Mouse (Mus musculus) layer of hippocampus, postnatal 14 days (tissue): ENCODE results near the gene Efcc1. TPM values are rescaled to one million over a fixed set of nuclear protein-coding genes. Genes with fewer than 3 reads are reported as not detected.

Source experiments
- DNase-seq, 2 experiments: peaks; one replicate each; pipeline ENCODE4 v3.0.0; 2021 to 2022; ENCODE audit warnings: low spot score in 2 of 2, mixed read lengths in 1 of 2
- long read RNA-seq, 2 experiments: library from polyadenylated mRNA; stranded (forward); transcript quantifications; one replicate each; pipeline ENCODE4 v2.0.0; 2021
- total RNA-seq, 2 experiments: library from RNA; stranded (reverse); gene quantifications; 2 replicates each; pipeline ENCODE4 v1.2.3; 2021

Efcc1 gene
- 1 to 10 TPM; 4.1 to 5.0 TPM for total RNA-seq
- long read RNA-seq, experiment 1, partial matches to known transcripts, result 0 of 1 reads
- long read RNA-seq, experiment 1, other reads (novel, unspliced or antisense), result 1 of 1 reads
- long read RNA-seq, experiment 2, partial matches to known transcripts, result 0 of 4 reads
- long read RNA-seq, experiment 2, other reads (novel, unspliced or antisense), result 0 of 4 reads

DNA sequence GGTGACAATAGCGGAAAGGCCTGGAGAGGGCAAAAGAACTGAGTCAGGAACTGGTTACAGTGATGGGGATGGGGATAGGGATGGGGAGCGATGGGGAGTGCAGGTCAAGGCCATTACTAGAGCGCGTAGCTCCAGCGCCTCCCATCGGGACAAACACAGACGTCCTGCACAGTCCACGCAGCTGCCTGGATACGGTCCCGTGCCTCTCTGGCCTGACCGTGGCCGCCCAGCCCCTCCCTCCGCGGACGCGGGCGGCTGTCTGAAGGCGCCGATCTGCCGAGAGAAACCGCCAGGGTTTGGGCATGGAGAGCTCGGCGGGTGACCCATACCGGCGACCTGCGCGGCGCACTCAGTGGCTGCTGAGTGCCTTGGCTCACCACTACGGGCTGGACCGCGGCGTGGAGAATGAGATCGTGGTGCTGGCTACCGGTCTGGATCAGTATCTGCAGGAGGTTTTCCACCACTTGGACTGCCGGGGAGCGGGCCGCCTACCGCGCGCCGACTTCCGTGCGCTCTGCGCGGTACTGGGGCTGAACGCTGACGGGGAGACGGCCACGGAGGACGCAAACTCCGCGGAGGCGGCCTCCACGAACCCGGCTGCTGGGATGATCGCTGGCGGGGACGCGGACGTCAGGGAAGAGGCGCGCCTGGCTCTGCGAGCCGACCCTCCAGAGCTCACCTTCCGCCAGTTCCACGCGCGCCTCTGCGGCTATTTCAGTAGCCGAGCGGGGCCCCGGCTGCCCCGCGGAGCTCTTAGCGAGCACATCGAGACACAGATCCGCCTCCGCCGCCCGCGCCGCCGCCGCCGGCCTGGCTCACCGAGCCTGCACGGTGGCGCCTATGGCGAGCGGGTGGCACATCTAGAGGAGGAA lies at the start of gene Efcc1:
Efcc1 (plus strand) TSS at position 279 of the 872 bp plus-strand sequence.
- peak; percentile 30 to 47 for DNase-seq

DNA sequence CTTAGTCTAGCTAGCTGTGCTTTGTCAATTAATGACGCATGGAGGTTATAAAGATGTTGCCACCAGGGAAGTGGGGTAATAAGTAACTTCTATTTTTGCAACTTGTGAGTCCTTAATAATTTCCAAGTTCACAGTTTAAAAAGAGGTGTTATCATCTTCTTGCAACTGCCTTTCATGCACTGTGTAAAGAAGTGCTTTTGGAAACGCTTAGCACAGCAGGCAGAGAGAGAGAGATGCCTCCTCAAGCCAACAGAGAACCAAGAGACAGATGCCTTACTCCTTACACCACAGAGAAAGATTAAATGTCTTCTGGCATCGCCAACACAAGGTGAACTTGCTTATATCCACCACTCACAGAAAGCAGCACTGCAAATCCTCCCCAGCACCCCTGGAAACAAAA lies 34.7 kb upstream of the Efcc1 start:
- no peak for DNase-seq

DNA sequence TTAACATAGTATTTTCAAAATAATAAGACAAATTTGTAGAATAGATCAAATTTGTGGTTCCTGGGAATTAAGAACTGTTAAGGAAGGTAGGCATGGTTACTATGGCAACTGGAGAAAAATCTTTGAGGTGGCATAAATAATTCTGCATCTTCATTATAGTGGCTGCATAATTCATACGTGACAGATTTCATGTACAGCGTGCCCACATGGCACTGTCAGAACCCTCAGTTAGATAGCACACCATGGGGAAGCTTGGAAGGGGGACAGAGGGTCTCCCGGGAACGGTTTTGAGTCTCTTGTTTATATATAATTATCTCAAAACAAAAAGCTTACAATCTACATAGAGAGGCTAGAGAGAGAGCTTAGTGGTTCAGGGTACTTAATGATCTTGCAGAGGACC lies 34.1 kb upstream of the Efcc1 start:
- peak in 1 of 2 experiments; percentile 14 for DNase-seq

DNA sequence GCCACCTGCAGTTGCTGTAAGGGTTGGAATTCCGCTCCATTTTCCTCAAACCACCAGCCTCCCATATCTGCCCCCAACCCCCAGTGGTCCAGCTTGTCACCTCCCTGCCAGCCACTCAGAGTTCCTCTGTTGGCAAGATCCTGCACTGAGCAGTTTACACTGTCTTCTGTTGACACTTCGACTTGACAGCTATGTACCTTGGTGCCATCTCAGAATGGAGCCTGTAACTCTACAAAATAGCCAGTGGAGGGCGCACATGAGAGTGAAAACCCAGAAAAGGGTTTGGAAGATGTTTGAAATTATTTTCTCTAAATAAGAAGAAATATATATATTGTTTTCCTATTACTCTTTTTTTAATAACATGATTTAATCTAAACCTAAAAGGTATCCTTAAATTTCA lies 24.4 kb upstream of the Efcc1 start:
- DNase-seq, result no peak

DNA sequence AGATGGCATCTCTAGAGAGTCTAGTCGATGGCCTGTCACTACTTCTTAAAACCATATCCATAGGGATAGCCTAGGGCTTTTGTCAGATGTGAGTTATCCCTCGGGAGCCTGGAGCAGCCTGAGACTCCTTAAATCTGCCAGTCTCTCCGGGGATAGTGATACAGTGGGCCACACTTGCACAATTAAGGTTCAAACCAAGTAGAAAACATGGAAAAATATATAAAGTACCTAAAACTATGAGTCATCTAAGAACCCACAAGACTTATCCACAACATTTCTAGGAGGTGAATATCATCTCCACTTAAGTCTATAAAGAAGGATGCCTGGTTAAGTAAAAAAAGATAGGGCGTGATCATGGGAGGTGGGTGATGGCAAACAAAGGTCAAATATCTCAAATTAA lies 18.4 kb upstream of the Efcc1 start:
- DNase-seq, result no peak

DNA sequence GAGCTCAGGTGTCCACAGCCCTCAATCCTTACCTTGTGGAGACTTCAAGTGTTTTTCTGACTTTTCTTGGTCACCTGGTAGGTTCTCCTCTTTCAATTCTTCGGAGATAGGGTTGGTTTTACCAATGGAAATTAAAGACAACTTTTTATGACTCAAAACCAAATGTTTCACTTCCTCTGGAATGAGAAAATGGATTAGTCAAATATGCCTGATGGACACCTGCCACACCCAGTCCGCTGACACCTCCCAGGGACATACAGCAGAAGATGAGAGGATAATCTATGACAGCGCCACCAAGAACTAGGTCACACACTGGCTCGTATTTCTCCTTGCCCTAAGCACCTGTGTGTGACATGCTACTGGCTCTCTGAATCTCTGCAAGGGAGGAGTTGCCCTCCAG lies 16.6 kb upstream of the Efcc1 start:
- no peak for DNase-seq

DNA sequence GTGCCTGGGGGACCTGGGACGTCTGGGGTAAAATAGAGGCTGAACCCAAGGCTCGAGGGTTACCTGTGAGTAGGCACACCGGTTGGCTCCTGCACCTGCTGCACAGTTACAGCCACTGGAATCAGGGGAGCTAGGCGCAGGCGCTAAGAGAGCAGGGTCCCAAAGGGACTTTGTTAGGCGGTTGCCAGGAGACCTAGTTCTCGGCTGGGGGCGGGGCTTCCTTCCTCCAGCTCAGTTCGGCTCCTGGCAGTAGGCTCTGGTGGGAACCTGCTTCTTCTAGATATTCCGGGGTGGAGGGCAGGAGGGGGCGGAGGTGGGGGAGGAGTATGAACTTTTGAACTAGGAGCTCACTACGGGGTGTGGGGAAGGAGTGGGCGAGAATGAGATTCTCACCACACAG lies 8.0 kb upstream of the Efcc1 start:
- no peak for DNase-seq

DNA sequence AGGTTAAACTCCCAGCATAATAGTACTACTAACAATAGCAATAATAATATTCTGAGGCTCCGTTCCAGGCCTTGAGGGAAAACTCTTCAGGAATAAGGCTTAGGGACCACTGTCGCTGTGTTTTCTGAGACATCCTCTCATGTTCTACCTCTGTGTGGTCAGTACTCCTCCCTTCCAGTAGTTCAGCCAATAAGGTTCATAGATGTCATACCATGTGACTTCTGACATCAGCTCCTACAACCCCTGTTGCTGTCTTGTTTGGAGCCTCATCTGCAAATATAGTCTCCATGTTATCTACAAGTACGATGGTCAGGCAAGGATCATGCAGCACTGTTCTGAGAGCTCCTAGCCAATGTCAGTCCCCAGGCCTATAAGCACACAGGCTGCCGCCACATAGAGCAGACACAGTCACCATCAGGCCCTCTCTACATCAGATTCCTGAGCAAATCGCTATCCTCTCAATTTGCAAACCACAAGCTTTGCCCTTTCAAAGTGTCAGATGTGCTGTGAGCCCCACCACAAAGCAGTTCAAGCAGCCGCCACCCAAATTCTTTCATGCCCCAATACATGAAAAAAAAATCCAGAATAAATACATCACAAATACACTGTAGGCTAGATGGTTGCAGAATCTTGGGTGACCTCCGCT lies 5.3 kb upstream of the Efcc1 start:
- DNase-seq, result no peak

DNA sequence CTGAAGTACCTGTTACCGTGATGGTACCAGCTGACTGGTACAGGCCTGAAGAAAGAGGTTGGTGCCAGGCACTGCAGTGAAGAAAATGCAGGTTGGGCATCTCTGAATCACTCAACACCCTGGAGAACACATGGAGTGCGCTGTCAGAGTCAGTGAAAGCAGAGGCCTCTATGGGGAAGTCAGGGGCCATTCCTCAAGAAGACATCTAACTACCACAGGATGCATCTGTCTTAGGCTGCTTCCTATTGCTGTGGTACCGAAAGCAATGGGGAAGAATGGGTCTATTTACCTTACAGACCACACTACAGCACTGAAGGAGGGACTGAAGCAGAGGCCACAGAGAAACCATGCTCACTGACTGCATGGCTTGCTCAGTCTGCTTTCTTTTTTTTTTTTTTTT lies 2.6 kb upstream of the Efcc1 start:
- DNase-seq, result no peak

DNA sequence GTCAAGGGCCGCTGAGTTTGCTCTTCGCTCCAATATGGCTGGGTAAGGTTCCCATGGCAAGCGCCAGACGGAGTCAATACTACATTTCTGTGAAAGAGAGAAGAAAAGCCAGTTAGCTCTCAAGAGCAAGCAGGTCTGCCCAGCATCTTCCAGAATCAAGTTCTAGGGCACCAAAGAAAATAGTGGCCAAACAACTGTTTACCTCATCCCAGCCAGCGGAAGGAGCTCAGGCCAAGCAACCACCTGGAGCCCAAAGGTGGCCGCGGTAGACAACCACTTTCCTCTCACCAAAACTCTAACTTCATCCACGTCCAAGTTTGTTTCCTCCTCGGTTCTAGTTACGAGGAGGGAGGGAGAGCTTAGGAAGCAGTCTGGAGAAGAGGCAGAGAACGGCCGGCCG lies 528 bp upstream of the Efcc1 start:
- no peak for DNase-seq

DNA sequence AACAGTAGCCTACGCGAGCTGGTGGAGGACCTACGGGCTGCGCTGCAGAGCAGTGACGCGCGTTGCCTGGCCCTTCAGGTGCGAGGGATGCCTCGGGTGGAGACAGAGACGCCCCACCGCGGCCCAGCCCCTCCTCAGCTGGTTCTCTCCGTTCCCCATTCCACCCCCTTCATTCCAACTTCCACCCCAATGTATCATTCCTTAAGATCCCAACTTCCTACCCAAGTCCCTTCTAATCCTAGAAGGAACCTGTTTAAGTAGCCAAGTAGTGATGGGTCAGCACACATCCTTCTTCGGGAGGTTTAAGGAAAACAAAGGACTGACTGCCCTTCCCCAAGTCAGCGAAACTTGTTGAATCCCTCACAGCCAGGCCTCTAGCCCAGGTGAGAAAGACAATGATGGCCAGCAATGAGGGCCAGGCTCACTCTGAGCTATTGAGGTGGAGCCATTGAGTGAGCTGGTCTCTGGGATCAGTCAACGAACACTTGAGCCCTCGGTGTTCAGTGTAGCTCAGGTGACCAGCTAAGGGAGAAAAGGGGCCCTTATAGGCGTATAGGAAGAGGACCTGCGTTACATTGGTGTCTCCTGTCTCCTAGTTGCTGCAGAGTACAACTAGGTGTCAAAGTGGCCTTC lies 910 bp downstream of the Efcc1 start:
- no peak for DNase-seq

DNA sequence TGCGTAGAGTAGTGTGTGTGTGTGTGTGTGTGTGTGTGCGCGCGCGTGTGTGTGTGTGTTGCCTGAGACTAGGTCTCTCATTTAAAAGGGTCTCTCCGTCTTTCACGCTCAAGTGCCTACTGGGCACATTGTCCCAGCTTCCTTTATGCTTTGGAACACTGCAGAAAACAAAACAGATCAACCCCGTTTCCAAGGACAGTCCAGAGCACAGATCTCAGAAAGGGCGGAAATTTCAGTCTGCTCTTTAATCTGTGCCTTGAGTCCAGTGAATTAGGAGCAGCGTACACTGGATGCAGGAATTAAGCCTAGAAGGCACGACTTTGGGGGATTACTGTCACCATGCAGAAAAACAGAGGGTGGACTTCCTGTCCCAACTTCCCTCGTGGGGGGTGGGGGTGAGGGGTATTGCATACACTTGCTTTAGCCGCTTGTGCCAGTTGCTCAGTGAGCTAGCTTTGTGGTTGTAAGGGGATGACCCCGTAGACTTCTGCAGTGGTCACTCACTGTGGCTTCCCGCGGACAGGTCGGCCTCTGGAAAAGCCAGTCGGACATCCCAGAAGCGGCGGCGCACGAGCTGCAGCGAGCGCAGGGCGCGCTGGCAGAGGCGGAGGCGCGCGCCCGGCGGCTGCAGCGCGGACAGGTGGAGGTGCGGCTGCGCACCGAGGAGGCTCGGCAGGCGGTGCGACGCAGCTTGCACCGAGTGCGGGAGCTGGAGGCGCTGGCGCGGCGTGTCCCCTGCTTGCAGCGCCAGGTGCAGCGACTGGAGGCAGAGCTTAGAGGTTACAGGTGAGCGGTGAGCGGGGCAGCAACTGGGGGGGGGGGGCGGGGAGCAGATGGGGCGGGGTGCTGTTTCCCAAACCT lies 1.7 kb downstream of the Efcc1 start:
- no peak for DNase-seq

DNA sequence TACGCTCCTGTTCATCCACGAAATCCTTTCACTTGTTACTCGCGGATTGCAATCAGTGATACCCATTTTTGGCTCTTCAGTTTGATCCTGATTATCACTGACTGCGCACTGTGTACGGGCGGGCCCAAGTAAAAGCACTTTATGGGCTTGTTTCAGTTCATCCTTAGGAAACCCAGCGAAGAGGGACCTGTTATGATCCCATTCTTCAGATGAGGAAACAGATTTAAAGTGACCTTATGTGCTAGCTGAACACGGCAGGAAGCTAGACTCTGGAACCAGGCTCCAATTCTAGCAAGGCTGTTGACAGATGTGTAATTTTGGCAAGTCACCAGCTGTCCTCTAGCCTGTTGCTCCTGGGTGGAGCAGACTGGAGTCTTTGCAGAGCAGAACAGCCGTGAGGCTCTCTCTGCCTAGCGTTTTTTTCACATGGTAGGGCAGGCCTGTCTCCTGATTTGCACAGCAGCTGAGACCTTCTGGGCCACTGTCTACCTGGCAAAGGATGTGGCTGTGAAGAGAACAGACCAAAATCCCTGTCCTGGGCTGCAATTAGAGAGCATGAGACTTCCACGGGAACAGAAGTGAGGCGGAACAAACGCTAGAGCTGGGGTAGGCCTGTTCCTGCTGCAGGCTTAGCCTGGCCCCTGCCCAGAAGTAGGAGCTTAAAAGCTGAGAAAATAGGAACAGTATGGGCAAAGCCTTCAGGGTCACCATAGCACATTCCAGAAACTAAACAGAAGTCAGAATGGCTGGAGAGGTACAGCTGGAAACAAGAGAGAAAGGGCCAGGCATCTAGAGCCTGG lies 2.7 kb downstream of the Efcc1 start:
- peak in 1 of 2 experiments; percentile 34 for DNase-seq

DNA sequence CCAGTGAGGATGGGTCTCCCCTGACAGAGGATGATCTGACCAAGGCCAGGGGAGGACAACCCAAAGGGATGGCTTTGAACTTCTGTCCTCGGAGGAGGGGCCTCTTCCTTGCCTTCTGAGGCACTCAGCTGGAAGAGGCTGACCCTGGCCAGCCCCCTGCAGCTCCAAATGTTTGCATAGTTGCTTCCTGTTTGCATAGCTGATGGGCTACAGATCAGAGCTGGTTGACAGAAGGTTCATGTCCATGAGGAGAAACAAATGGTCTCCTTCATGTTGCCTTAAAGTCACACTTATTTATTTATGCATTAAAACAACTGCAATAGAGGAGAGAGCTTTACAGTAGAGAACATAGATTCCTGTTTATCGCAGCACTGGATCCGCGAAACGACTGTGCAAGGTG lies 3.5 kb downstream of the Efcc1 start:
- no peak for DNase-seq

DNA sequence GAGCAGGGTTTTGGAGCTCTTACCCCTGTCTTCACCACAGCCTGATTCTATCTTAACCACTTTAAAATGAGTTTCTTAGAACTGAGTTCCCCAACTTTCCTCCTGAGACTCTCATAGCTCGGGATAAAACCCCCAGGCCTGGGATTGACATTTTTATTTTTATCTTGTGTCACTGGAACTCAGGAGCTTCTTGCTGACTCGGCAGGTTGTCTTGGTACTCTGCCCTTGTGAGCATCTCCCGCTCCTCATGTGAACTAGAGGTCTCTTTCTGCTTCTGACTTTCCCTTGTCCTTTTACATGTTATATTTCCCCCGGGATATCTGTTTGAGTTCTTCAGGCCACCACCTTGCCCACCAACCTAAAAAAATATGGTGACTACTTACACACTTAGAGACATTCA lies 6.3 kb downstream of the Efcc1 start:
- no peak for DNase-seq

DNA sequence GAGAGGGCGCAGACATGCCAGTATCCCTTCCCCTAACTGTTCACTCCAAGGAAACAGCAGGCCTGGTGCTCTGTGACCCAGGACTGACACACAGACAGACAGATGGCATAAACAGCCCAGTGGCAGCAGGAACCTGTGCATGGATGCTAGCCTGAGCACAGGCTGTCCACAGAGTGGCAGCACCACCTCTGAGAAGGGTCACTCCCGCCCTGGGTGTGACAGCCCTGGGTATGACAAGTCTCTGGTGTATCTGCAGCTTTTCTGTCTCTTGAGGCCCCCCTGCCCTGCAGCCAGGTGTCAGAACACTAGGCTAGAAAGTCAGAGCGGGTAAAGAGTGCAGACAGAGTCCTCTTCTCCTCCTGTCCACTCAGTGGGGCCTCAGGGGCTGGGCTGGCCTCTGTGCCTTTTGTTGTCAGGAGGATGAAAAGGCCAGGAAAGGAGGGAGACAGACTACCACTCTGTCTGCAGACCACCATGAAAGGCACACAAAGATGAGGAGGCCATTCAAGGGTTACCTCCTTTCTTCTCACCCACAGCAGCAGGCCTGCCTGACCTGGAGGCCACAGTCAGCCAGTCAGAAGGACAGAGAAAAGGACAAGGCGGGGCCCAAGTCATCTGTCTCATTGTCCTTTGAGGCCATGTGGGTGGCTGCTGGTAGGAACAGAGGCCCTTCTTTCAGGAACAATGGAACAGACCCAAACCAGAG lies 7.4 kb downstream of the Efcc1 start:
- DNase-seq, result no peak

DNA sequence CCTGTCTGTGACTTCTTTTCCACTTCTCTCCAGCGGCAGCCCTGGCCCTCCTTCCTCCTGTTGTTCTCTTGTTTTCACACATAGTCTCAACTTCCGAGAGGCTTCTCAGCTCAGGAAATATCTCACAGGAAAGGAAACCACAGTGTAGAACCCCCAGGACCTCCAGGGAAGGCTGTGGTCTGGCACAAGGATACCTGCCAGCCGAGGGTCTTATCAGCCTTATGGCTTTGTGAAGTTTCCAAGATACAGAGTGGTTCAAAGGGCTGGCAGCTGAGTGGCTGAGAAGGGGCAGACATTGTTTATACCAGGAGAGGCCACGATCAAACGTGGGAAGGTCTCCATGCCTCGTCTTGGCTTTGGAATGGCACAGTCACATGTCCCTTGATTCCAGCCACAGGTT lies 9.2 kb downstream of the Efcc1 start:
- DNase-seq, result no peak

DNA sequence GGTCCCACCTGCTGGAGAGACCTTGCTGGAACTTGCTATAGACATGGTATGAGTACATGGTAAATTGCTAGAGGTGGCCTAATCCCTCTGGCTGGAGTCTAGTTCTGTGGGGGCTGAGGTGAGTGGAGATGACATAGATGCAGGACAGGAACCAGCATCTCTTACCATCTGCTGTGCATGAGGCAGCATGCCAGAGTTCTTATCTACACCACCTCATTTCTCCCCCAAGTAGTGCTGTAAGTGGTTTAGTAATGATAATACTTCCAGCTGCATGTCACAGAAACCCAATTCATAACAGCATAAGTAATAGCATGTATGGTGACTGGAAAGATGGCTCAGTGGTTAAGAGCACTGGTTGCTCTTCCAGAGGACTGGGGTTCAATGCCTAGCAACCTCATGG lies 9.8 kb downstream of the Efcc1 start:
- DNase-seq, result no peak

DNA sequence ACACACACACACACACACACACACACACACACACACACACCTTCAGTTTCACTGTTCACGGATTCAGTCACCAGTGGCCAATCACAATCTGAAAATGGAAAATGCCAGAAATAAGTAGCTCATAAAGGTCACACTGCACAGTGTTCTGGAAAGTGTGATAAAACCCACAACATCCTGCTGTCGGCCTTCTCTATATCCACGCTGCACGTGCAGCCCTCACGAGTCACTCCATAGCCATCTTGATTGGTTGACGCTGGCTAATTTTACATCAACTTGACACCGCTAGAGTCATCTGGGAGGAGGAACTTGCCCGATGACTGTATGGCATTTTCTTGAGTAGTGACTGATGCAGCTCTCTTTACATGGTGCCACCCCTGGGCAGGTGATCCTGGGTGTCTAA lies 11.3 kb downstream of the Efcc1 start:
- DNase-seq, result no peak
